Mouse (Mus musculus) stomach, adult 2 months (tissue): ENCODE measurements around the gene Ccin. TPM values are rescaled to one million over a fixed set of nuclear protein-coding genes. Genes with fewer than 3 reads are reported as not detected.

ENCODE experiments used
- polyA plus RNA-seq: library from polyadenylated mRNA; depleted of rRNA; stranded (reverse); fragments of >200 nt; gene quantifications from 2 replicates; pipeline ENCODE4 v1.2.3, GENCODE M21; 2012; rRNA removed

Ccin gene
- polyA plus RNA-seq, result not detected in 2 replicates

DNA sequence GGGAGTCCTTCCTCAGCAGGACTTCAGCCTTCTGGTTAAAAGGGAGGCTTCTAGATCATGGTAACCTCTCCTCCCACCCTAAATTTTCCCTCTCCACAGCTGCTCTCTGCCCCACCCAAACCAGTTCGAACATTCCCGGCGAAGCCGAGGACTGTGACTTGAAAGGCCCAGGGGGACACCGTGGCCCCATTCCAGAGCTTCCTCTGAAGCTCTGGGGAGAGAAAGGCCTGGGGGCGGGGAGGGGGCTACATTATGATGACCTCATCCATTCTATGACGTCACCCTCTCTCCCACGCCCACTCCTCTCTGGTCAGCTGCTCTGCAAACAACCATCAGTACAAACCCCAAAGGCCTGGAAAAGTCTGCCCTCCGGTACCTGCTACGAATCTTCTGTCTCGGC lies at the start of gene Ccin:
TSS of gene Ccin (plus strand) at position 303 of the 400 bp plus-strand sequence.

DNA sequence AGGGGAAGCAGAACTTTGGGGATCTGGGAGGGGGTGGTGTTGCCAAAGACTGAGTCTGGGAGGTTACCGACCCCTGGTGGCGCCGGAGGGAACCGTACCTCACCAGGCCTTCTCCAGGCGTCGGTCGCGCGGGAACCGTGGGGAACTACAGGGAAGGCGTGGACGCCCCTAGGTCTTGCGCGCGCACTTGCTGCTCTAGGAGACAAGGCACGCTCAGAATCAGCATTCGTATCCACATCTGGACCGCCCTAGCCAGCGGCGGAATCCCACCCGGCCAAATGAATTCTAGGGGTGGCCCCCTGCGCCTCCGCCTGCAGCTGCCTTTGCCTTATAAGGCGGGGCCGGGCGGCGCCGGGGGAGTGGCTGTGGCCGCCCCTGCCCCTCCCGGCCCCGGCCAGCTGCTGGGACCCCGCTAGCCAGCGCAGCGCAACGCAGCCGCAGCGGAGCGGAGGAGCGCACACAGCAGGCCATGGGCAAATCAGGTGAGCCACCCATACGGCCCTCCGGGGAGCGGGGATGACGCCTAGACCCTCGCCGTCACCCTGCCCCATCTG lies 25.9 kb upstream of the Ccin start, which contains the start of gene Glipr2:
TSS of gene Glipr2 (plus strand) at position 110 of the 554 bp plus-strand sequence.

DNA sequence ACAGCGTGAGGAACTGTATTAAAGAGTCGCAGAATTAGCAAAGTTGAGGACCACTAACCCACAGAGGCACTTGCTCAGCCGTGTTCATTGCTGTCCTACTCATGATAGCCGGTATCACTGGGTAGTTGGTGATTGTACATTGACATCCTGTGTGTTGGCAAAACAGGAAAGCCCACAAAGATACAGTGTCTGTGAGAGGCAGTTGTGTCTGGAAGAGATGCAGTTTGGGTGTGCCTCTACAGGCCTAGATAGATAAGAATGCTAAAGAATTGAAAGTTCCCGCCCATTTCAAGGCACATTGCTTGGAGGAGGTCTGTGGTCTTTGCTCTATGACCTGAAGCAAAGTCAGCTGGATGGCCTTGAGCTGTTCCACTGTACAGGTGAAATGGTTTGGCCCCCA lies 20.8 kb downstream of the Ccin start, which contains the start of gene Clta:
TSS of gene Clta (plus strand) at position 327 of the 400 bp plus-strand sequence.

Other genes starting within 250 kb of the Ccin start
- not detected in 2 replicates for gene Olfr159, start 212.5 kb upstream of the Ccin start, polyA plus RNA-seq
- gene Olfr156, start 159.6 kb upstream of the Ccin start, polyA plus RNA-seq, result not detected in 2 replicates
- not detected in 2 replicates for gene Olfr157, start 143.3 kb upstream of the Ccin start, polyA plus RNA-seq
- gene Olfr155, start 131.9 kb upstream of the Ccin start, polyA plus RNA-seq, result not detected in 2 replicates
- gene Reck, start 108.0 kb upstream of the Ccin start, polyA plus RNA-seq, result 2.2 and 4.0 TPM in 2 replicates
- gene Glipr2, start 26.1 kb upstream of the Ccin start, polyA plus RNA-seq, result 4.8 and 7.3 TPM in 2 replicates
- gene Clta, start 21.0 kb downstream of the Ccin start, polyA plus RNA-seq, result 64.6 and 109 TPM in 2 replicates
- 12.3 and 16.6 TPM in 2 replicates for gene Gne, start 100.7 kb downstream of the Ccin start, polyA plus RNA-seq